Mouse (Mus musculus): ENCODE data around the gene Btf3.

GRCm38 (mm10) chr13:98296072-98296471 lies 20.7 kb downstream of the Btf3 start:
- no peak for TF ChIP-seq POLR2A (IDR thresholded peaks at IDR 0.05; ENCODE audit: insufficient read depth, low read length)
- TF ChIP-seq CTCF (IDR thresholded peaks at IDR 0.05; ENCODE audit: low read depth, low read length) = no peak

Measured in ES-Bruce4 (cell line).